Mouse (Mus musculus) frontal cortex, adult 2 months (tissue): Measurements from ENCODE around the gene Rere. TPM values are rescaled to one million over a fixed set of nuclear protein-coding genes. Genes with fewer than 3 reads are reported as not detected.
A peak's percentile ranks its signal among the peaks of the same experiment; 100 is the strongest.
"Not testable (repeated sequence)": the region's sequence is repeated elsewhere in the genome, so short reads cannot be mapped to it uniquely, and the experiment has no call there.

Experiments
- DNase-seq, 2 experiments: peaks; one replicate each; pipeline ENCODE4 v3.0.0; 2022; ENCODE audit warnings: low spot score in 1 of 2; ENCODE audit errors: extremely low spot score in 1 of 2
- polyA plus RNA-seq: library from polyadenylated mRNA; depleted of rRNA; stranded (reverse); fragments of >200 nt; gene quantifications from 2 replicates; pipeline ENCODE4 v1.2.3, GENCODE M21; 2012

Rere gene
- polyA plus RNA-seq, 1 experiment = 64.4 TPM

GRCm38 (mm10) chr4:150281891-150282630 is 615 bp downstream of the Rere start:
- DNase-seq = peak in 1 of 2 experiments; percentile 25

DNA sequence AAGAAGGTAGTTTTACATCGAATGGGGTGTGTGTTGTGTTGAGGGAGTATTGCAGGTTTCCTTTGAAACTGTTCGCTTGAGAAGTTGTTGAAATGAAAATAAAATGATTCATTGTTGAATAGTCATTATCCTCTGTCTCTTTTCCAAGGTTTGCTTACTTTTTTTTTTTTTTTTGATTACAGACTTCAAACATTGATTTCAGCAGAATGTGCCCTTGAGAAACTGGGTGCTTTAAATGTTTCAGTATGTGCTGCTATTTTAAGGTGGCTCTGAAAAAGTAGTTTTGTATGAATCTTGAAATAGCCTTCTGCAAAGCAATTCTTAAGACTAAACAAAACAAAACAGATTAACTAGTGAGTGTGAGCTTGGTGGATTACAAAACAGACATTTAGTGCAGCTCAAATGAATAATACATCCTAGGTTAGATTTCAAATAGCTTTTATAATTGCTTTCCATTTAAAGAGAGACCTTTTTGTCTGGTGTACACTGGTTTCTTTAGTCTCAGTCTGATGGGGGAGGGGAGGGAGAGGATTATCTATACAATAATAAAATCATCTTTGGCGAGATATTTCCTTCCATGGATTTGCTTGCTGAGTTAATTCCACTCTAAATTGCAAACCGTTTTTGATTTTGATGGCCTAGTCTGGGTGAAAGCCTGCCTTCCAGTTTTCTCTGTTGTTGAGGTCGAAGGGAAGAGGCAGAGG is 1.3 kb downstream of the Rere start:
- no peak for DNase-seq

DNA sequence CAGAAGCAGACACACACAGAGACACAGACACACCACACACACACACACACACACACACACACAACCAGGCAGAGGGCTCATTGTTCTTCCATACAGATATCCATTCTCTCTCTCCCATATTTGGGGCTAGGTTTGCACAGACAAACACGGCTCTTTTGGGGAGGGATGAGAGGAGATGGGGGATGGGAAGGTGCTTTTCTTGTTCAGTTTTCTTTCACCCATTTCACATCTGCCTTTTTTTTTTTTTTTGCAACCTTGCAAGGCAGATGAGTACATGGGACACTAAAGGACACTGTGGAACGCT is 1.8 kb downstream of the Rere start:
- DNase-seq = peak in 1 of 2 experiments; percentile 28

DNA sequence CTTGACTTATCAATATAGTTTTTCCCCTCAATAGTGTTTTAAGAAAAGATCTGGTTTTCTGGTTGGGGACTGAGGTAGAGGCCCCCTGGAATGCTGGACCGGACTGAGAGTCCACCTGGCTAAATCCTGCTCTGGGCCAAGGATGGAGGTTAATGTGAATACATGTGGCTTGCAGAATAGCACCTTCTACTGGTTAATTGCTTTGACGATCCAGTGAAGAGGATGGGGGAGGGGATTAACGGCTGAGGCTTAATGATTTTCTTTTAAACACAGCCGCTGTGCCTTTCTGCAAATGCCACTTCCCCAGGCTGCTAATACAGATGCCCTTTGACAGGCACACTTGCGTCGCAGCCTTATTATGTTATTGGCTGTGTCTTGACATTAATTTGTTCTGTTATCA is 2.5 kb downstream of the Rere start:
- DNase-seq = peak in 1 of 2 experiments; percentile 49

DNA sequence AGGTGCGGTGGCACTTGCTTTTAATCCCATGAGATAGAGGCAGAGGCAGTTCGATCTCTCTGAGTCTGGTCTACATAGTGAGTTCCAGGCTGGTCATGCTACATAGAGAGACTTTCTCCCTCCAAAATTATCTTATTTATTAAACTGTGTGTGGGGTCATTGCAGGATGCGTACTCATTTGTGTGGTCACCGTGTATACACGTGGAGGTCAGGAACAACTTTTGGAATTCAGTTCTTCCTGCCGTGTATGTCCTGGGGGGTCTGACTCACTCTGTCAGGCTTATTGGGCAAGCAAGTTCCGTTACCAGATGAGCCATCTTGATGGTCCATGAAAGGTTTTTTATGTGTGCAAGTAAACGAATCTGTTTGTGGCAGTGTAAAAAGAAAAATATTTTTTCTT is 5.5 kb downstream of the Rere start:
- DNase-seq = no peak

- not testable (repeated sequence) for DNase-seq
Measured at GRCm38 (mm10) chr4:150287463-150287862, 6.0 kb downstream of the Rere start.

DNA sequence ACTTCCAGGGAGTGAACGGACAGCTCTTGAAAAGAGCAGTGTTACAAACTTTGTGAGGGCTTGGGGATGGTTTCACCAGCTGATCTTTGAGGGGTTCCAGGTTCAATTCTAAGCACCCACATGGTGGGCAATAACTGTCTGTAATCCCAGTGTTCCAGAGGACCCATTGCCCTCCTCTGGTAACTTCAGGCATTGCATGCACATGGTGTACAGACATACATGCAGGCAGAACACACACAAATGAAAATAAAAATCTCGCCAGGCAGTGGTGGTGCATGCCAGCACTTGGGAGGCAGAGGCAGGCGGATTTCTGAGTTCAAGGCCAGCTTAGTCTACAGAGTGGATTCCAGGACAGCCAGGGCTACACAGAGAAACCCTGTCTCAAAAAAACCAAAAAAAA is 10.5 kb downstream of the Rere start:
- DNase-seq = no peak

DNA sequence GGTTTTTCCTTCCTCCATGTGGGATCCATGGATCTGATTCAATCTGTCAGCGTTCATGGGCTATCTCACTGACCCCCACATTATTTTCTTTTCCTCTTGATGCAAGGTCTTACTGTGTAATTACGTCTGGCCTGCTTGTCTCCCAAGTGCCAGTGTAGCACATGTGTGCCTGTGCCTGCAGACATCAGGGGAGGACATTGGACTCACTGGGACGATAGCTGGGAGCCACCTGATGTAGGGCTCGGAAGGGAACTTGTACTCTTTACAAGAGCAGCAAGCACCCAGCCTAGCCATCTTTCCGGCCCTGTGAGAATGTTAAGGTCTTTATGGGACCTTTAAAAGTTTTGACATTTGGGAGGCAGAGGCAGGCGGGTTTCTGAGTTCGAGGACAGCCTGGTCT is 13.4 kb downstream of the Rere start:
- no peak for DNase-seq

DNA sequence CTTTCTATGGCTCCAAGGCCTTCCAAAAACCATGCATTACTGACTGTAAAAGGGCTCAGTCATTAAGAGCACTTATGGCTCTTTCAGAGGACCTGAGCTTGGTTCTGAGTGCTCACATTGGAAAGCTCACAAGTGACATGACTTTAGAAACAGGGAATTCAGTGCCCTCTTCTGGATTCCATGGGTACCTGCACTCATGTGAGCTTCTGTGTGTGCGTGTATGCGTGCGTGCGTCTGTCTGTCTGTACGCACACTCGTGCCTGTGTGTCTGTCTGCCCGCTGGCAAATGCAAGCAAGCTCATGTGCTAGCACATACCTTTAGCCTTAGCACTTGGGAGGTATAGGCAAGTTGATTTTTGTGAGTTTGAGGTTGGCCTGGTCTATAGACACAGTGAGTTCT is 14.5 kb downstream of the Rere start:
- DNase-seq = no peak

DNA sequence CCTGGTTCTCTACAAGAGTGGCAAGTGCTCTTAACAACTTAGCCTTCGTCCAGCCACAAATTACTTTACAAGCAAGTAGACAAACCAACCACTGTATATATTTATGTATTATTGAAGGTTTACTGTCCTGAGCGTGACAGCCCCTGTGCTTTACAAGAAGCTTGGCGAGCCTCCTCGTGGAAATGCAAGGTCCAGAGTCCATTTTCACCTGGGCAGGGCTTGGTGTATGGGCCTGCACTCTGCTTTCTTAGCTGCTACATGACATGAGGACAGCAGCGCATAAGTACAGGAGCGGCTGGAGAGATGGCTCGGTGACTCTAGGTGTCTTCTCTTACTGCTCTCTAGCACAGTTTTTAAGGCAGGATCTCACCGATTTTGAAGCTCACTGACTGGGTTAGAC is 21.3 kb downstream of the Rere start:
- no peak for DNase-seq

DNA sequence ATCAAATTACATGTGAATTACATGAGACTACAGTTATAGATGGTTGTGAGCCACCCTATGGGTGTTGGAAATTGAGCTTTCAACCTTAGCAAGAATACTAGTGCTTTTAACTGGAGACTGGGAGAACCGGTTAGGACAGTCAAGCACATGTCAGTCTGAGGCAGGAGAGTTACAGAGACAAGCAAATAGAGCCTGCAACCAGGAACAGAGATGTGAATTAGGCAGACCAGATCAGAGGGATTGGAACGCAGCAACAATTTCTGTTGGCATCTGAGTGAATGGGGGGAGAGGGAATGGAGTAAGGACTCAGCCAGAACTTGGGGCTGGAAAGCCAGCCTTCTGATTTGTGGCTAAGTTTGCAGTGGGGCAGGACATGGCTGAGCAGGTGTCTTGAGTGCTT is 25.3 kb downstream of the Rere start:
- DNase-seq = no peak

DNA sequence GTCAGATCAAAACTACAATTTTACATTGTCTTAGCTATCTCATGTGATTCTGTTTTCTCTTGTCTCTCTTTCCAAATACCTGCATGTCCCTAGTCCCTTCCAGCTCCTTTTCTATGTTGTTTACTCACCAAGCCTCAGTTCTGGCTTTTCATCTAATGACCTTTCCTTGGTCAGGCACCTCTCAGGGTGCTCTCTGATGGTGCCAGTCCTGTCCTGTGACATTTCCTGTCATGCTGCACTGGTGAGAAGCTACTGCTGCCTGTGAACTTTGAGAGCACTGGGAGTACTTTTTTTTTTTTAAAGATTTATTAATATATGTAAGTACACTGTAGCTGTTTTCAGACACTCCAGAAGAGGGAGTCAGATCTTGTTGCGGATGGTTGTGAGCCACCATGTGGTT is 25.8 kb downstream of the Rere start:
- DNase-seq = no peak

GRCm38 (mm10) chr4:150311431-150311830 is 30.0 kb downstream of the Rere start:
- DNase-seq = no peak

GRCm38 (mm10) chr4:150312646-150313045 is 31.2 kb downstream of the Rere start:
- no peak for DNase-seq

DNA sequence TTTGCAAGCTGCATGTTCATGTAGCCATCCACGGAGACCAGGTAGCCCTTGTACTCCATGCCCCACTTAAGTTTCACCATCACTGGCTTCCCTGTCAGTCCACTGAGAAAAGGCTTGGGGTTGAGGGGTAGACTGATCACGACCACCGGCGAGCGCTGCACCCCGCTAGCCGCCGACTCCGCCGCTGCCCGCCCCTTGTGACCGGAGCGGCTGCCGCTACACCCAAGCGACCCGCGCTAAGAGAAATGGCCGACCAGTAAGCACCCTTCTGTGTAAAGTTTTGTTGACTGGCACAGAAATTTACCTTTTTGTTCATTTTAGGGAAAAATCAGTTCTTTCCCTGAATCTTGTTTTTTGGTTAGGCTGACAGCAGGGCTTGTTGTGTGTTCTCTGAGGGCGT is 33.9 kb downstream of the Rere start:
- DNase-seq = no peak

DNA sequence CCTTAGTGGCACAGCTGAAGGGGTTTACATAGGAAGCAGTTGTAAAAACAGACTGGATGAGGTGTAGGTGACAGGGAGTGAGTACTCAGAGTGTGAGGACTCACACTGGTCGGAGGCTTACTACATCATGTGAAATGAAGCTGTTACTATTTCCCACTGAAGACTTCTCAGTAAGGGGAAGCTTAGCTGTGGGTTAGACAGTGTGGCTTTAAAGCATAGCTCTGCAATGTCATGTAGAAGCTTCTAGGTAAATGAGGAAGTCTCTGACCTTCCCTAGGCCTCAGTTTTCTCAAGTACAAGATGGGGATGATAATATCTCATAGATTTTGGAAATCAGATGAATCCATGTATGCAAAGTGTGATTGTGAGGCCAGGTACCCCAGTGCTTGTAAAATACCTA is 35.1 kb downstream of the Rere start:
- no peak for DNase-seq

- no peak for DNase-seq
Measured at GRCm38 (mm10) chr4:150325046-150325801, 43.8 kb downstream of the Rere start.

- DNase-seq = no peak
Measured at GRCm38 (mm10) chr4:150326005-150326404, 44.6 kb downstream of the Rere start.

DNA sequence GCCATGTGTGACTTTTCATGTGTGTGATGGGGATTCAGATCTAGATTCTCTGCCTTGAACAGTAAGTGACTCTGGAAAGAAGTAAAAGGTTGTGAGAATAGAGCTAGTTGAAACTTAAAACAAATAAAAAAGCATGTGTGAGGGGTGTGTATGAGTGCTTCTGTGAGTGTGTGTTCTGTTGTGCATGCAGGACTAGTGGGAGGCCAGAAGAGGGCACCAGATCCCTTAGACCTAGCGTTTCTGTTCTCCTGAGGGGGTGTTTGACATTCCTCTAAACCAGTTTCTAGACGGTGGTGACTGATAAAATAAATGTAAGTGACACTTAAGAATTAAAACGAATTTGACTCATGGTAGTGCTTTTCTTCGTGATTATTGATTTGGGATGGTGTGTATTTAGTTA is 46.0 kb downstream of the Rere start:
- DNase-seq = no peak

GRCm38 (mm10) chr4:150333927-150334682 is 52.7 kb downstream of the Rere start:
- no peak for DNase-seq

- peak in 1 of 2 experiments; percentile 23 for DNase-seq
Measured at GRCm38 (mm10) chr4:150337260-150337659, 55.8 kb downstream of the Rere start.
